Mouse (Mus musculus): ENCODE data around the gene Heatr5a.

DNA sequence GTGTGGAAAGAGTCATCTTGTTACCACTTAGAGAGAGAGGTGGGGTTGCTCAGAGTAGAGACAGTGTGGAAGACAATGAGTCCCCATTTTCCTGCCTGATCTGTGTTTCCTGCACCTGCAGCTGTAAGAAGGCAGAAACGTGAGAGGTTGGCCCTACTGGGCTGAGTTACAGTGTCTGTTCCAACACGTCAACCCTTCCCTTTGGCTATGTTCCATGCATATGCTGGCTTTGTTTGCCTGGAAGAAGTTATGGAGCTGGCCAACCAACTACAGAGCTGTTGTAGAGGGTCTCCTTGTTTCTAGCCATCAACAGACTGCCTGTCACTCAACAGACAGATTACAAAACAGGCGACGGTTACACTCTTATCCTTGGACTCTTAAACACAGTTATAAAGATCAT, 74.2 kb downstream of the Heatr5a start:
- no peak for TF ChIP-seq POLR2A (IDR thresholded peaks at IDR 0.05; ENCODE audit: borderline replicate concordance, extremely low read depth, insufficient read depth, insufficient read length, poor library complexity, severe bottlenecking)
- TF ChIP-seq CTCF (IDR thresholded peaks at IDR 0.05; ENCODE audit: borderline replicate concordance, extremely low read depth, insufficient read depth, insufficient read length) = no peak
